Comparison of ENCODE assay signal across 14 mouse cellular contexts in genomic region chr5:14833165-14833860, GRCm38 (mm10).
A peak's percentile ranks its signal among the peaks of the same experiment; 100 is the strongest.
DNase-seq lines count a peak whose midpoint lies in the region; ATAC-seq and TF ChIP-seq lines count a peak whose summit lies in the region.
"Had no signal": no experiment of that assay in that cellular context is flagged by ENCODE, and none has a peak within 500 bp of the region (broad histone marks: within the 10 kb centered on the region; RNA-seq: fewer than 3 reads in every experiment).

No protein-coding gene starts in this region.

- no peak for TF ChIP-seq CTCF in forebrain, postnatal 0 days (IDR thresholded peaks at IDR 0.05; ENCODE audit: low read depth)

- no peaks in the 10 kb centered on the region for H3K79me2 ChIP-seq in myocyte (ENCODE audit: control insufficient read depth, insufficient read depth)

- DNase-seq in hindbrain, embryonic 10.5 days (ENCODE audit: low spot score), result peak; percentile 3
- peak; percentile 45 to 54 for DNase-seq in cerebellum, postnatal 10 days
- peak; percentile 6 for DNase-seq in forebrain, postnatal 0 days
- no peak for DNase-seq in ovary, postnatal 36 days (ENCODE audit: low spot score)
- DNase-seq in adrenal gland, postnatal 14 days, result no peak
- DNase-seq in spleen, postnatal 14 days (ENCODE audit: low spot score in 2 of 2), result no peak
- DNase-seq: gastrocnemius, postnatal 14 days; heart, postnatal 10 days; kidney, postnatal 4 days; liver had no signal

- H3K9ac ChIP-seq in hindbrain, embryonic 12.5 days, result no peak overlapping the region
- H3K9ac ChIP-seq in forebrain, postnatal 0 days, result no peak overlapping the region
- H3K9ac ChIP-seq: embryonic facial prominence, embryonic 15.5 days had no signal

- no peak overlapping the region for H3K4me2 ChIP-seq in hindbrain, embryonic 12.5 days (replicated peaks)
- H3K4me2 ChIP-seq in forebrain, postnatal 0 days (ENCODE audit: low read depth), result no peak overlapping the region
- peak overlapping the region; percentile 34 for H3K4me2 ChIP-seq in myocyte (ENCODE audit: low read depth)
- H3K4me2 ChIP-seq: embryonic facial prominence, embryonic 15.5 days had no signal

- WGBS in hindbrain, embryonic 10.5 days, result 74% methylated on average over 3 of the region's 3 CpGs
- 57% methylated on average over 3 of the region's 3 CpGs for WGBS in hindbrain, embryonic 12.5 days
- 41% methylated on average over 3 of the region's 3 CpGs for WGBS in forebrain, postnatal 0 days

- H3K27me3 ChIP-seq in hindbrain, embryonic 10.5 days (ENCODE audit: insufficient read depth, poor library complexity, severe bottlenecking), result no peaks in the 10 kb centered on the region
- H3K27me3 ChIP-seq in hindbrain, embryonic 12.5 days, result no peaks in the 10 kb centered on the region
- no peaks in the 10 kb centered on the region for H3K27me3 ChIP-seq in forebrain, postnatal 0 days (ENCODE audit: insufficient read depth, low read length)
- H3K27me3 ChIP-seq in myocyte (ENCODE audit: control insufficient read depth, insufficient read depth, insufficient read length), result no peaks in the 10 kb centered on the region
- H3K27me3 ChIP-seq: embryonic facial prominence, embryonic 15.5 days had no signal

- no peak for ATAC-seq in hindbrain, embryonic 12.5 days (ENCODE audit: low FRiP score)
- ATAC-seq in forebrain, postnatal 0 days, result peak; percentile 50

- H3K27ac ChIP-seq in hindbrain, embryonic 10.5 days, result no peak overlapping the region
- H3K27ac ChIP-seq in hindbrain, embryonic 12.5 days, result no peak overlapping the region
- no peak overlapping the region for H3K27ac ChIP-seq in forebrain, postnatal 0 days (ENCODE audit: low read depth, low read length)
- H3K27ac ChIP-seq: embryonic facial prominence, embryonic 15.5 days; macrophage had no signal

- no peaks in the 10 kb centered on the region for H3K36me3 ChIP-seq in hindbrain, embryonic 10.5 days
- no peaks in the 10 kb centered on the region for H3K36me3 ChIP-seq in hindbrain, embryonic 12.5 days
- H3K36me3 ChIP-seq in forebrain, postnatal 0 days (ENCODE audit: insufficient read depth), result no peaks in the 10 kb centered on the region
- H3K36me3 ChIP-seq in myocyte (ENCODE audit: control insufficient read depth, insufficient read depth), result no peaks in the 10 kb centered on the region
- H3K36me3 ChIP-seq: embryonic facial prominence, embryonic 15.5 days had no signal

- H3K9me3 ChIP-seq in hindbrain, embryonic 10.5 days, result no peaks in the 10 kb centered on the region
- H3K9me3 ChIP-seq in hindbrain, embryonic 12.5 days (replicated peaks), result no peaks in the 10 kb centered on the region
- H3K9me3 ChIP-seq in forebrain, postnatal 0 days (ENCODE audit: low read length), result no peaks in the 10 kb centered on the region
- H3K9me3 ChIP-seq: embryonic facial prominence, embryonic 15.5 days had no signal

- 0 out of 2 replicates have a peak, but pooled peaks cover 3% of the 10 kb centered on the region for H3K4me1 ChIP-seq in hindbrain, embryonic 10.5 days (replicated peaks)
- no peaks in the 10 kb centered on the region for H3K4me1 ChIP-seq in hindbrain, embryonic 12.5 days
- H3K4me1 ChIP-seq in forebrain, postnatal 0 days (ENCODE audit: insufficient read depth), result no peaks in the 10 kb centered on the region
- H3K4me1 ChIP-seq: embryonic facial prominence, embryonic 15.5 days had no signal

- no peak overlapping the region for H3K4me3 ChIP-seq in hindbrain, embryonic 10.5 days
- H3K4me3 ChIP-seq in hindbrain, embryonic 12.5 days, result no peak overlapping the region
- no peak overlapping the region for H3K4me3 ChIP-seq in forebrain, postnatal 0 days (ENCODE audit: low read depth, low read length)
- H3K4me3 ChIP-seq in myocyte, result no peak overlapping the region
- H3K4me3 ChIP-seq: embryonic facial prominence, embryonic 15.5 days had no signal

- no peak for TF ChIP-seq POLR2A in myocyte (IDR thresholded peaks at IDR 0.05; ENCODE audit: insufficient read length, low read depth)

- no peak overlapping the region for H3ac ChIP-seq in myocyte (ENCODE audit: control insufficient read depth, insufficient read length)

TF ChIP-seq in myocyte, 11 proteins besides CTCF, POLR2A, EP300 and RAD21:
- TF ChIP-seq CEBPB (IDR thresholded peaks at IDR 0.05; ENCODE audit: insufficient read depth, poor library complexity, severe bottlenecking), result no peak
- no peak for TF ChIP-seq SRF (IDR thresholded peaks at IDR 0.05; ENCODE audit: control insufficient read depth, insufficient read length, low read depth)
- no peak for TF ChIP-seq E2F4 (IDR thresholded peaks at IDR 0.05; ENCODE audit: insufficient read depth)
- no peak for TF ChIP-seq POLR2AphosphoS2 (IDR thresholded peaks at IDR 0.05; ENCODE audit: insufficient read length, low read depth)
- peak in 1 of 3 experiments; percentile 38 for TF ChIP-seq MYOD1 (IDR thresholded peaks at IDR 0.05; ENCODE audit: control insufficient read depth in 1 of 3, insufficient read length in 2 of 3, low read depth in 2 of 3)
- peak in 1 of 3 experiments; percentile 18 for TF ChIP-seq MYOG (IDR thresholded peaks at IDR 0.05; ENCODE audit: control insufficient read depth in 1 of 3, insufficient read depth in 1 of 3, insufficient read length in 2 of 3, low read depth in 2 of 3)
- TF ChIP-seq USF1 (IDR thresholded peaks at IDR 0.05; ENCODE audit: low read depth), result no peak
- no peak for TF ChIP-seq TCF3 (IDR thresholded peaks at IDR 0.05; ENCODE audit: insufficient read length, low read depth)
- TF ChIP-seq TCF12 (IDR thresholded peaks at IDR 0.05; ENCODE audit: insufficient read depth, poor library complexity, severe bottlenecking), result no peak

Comparison
In these comparisons a context has a peak if more than half of its experiments do, and no peak if none do; other contexts are left out.
1. DNase-seq: peak in hindbrain, embryonic 10.5 days (single experiment), cerebellum, postnatal 10 days (2 of 2) and forebrain, postnatal 0 days (single experiment); none in ovary, postnatal 36 days (single experiment), adrenal gland, postnatal 14 days (single experiment) and spleen, postnatal 14 days (0 of 2).